Mouse (Mus musculus) megakaryocyte, embryonic 14.5 days (primary cell): ENCODE results near the gene Esyt1. TPM values are rescaled to one million over a fixed set of nuclear protein-coding genes. Genes with fewer than 3 reads are reported as not detected.
"Not testable (repeated sequence)": the region's sequence is repeated elsewhere in the genome, so short reads cannot be mapped to it uniquely, and the experiment has no call there.

ENCODE experiments used
- H3K27me3 ChIP-seq: replicated peaks from 2 replicates; pipeline ENCODE3; 2012; ENCODE audit warnings: inconsistent platforms
- H3K36me3 ChIP-seq: replicated peaks from 2 replicates; pipeline ENCODE3; 2012; ENCODE audit warnings: low read length, inconsistent platforms, mixed read lengths
- H3K4me1 ChIP-seq: 2 replicates; pipeline ENCODE4 v1.6.1; 2012; ENCODE audit warnings: inconsistent platforms
- H3K4me3 ChIP-seq: replicated peaks from 2 replicates; pipeline ENCODE3; 2012; ENCODE audit warnings: moderate library complexity, mild to moderate bottlenecking, inconsistent platforms
- H3K9me3 ChIP-seq: 2 replicates; pipeline ENCODE4 v1.6.1; 2012; ENCODE audit warnings: inconsistent platforms
- FLI1 ChIP-seq: IDR thresholded peaks from 2 replicates; pipeline ENCODE4 v1.6.1; 2012; ENCODE audit warnings: low read length, inconsistent platforms, mixed read lengths
- GATA1 ChIP-seq: IDR thresholded peaks from 3 replicates; pipeline ENCODE4 v1.6.1; 2012; ENCODE audit warnings: mixed read lengths, low read length, inconsistent platforms, borderline replicate concordance
- polyA plus RNA-seq: library from polyadenylated mRNA; stranded (reverse); fragments of >175 nt; gene quantifications from 2 replicates; pipeline ENCODE4 v1.2.3, GENCODE M21; 2012; ENCODE audit warnings: low replicate concordance; ENCODE audit not compliant: insufficient read depth

Esyt1 gene
- polyA plus RNA-seq, 1 experiment = 62.5 TPM

GRCm38 (mm10) chr10:128548947-128549681 is 23.4 kb upstream of the Esyt1 start, which contains the start of gene Rpl41:
Gene Rpl41, minus strand, starts transcription at chr10:128549305.
- Histone ChIP-seq H3K9me3 (no peaks in the 10 kb centered on the region), H3K4me3 (peak within 1 kb of the TSS; percentile 95), H3K36me3 (peaks cover 20% of the 10 kb centered on the region), H3K27me3 (no peaks in the 10 kb centered on the region), H3K4me1 (peaks cover 39% of the 10 kb centered on the region)
- TF ChIP-seq GATA1 (peak; percentile 66; the same call in 1 of the 3 replicates), FLI1 (0 out of 2 replicates have a peak, but pooled peaks have one; percentile 50)

GRCm38 (mm10) chr10:128548051-128548791 is 22.6 kb upstream of the Esyt1 start:
- Histone ChIP-seq H3K36me3 (peaks cover 29% of the 10 kb centered on the region), H3K4me3 (peak overlapping the region; percentile 97), H3K4me1 (peaks cover 46% of the 10 kb centered on the region)
- not testable (repeated sequence) for H3K27me3 ChIP-seq, H3K9me3 ChIP-seq

- H3K27me3 ChIP-seq = no peaks in the 10 kb centered on the region
- H3K9me3 ChIP-seq = no peaks in the 10 kb centered on the region
- H3K4me1 ChIP-seq = peaks cover 50% of the 10 kb centered on the region
- peaks cover 36% of the 10 kb centered on the region for H3K36me3 ChIP-seq
- peak within 1 kb of the TSS; percentile 97 for H3K4me3 ChIP-seq
- TF ChIP-seq GATA1 (no peak), FLI1 (peak; percentile 90)
Observed at GRCm38 (mm10) chr10:128547361-128548032, 21.8 kb upstream of the Esyt1 start, which contains the start of gene Zc3h10. Gene Zc3h10, minus strand, starts transcription at chr10:128547774.

GRCm38 (mm10) chr10:128546787-128547186 is 21.1 kb upstream of the Esyt1 start:
- Histone ChIP-seq H3K9me3 (no peaks in the 10 kb centered on the region), H3K27me3 (no peaks in the 10 kb centered on the region), H3K4me1 (peaks cover 50% of the 10 kb centered on the region), H3K36me3 (peaks cover 43% of the 10 kb centered on the region), H3K4me3 (peak overlapping the region; percentile 97)
- TF ChIP-seq FLI1 = no peak
- no peak for TF ChIP-seq GATA1

GRCm38 (mm10) chr10:128546361-128546760 is 20.7 kb upstream of the Esyt1 start:
- Histone ChIP-seq H3K4me3 (peak overlapping the region; percentile 97), H3K9me3 (no peaks in the 10 kb centered on the region), H3K27me3 (no peaks in the 10 kb centered on the region), H3K36me3 (peaks cover 46% of the 10 kb centered on the region), H3K4me1 (peaks cover 50% of the 10 kb centered on the region)
- no peak for TF ChIP-seq GATA1
- no peak for TF ChIP-seq FLI1

- Histone ChIP-seq H3K4me3 (no peak overlapping the region), H3K36me3 (peaks cover 52% of the 10 kb centered on the region), H3K27me3 (no peaks in the 10 kb centered on the region), H3K9me3 (no peaks in the 10 kb centered on the region), H3K4me1 (peaks cover 49% of the 10 kb centered on the region)
- TF ChIP-seq GATA1 (no peak), FLI1 (no peak)
Observed at GRCm38 (mm10) chr10:128545570-128545898, 19.9 kb upstream of the Esyt1 start.

- Histone ChIP-seq H3K9me3 (no peaks in the 10 kb centered on the region), H3K4me1 (peaks cover 43% of the 10 kb centered on the region), H3K4me3 (peak overlapping the region; percentile 23), H3K36me3 (peaks cover 52% of the 10 kb centered on the region), H3K27me3 (no peaks in the 10 kb centered on the region)
- no peak for TF ChIP-seq FLI1
- no peak for TF ChIP-seq GATA1
Observed at GRCm38 (mm10) chr10:128544674-128545569, 19.3 kb upstream of the Esyt1 start.

GRCm38 (mm10) chr10:128544151-128544657 is 18.5 kb upstream of the Esyt1 start:
- TF ChIP-seq FLI1 = no peak
- peaks cover 38% of the 10 kb centered on the region for H3K4me1 ChIP-seq
- no peaks in the 10 kb centered on the region for H3K27me3 ChIP-seq
- H3K36me3 ChIP-seq = peaks cover 52% of the 10 kb centered on the region
- no peak overlapping the region for H3K4me3 ChIP-seq
- no peaks in the 10 kb centered on the region for H3K9me3 ChIP-seq

- Histone ChIP-seq H3K27me3 (no peaks in the 10 kb centered on the region), H3K4me1 (peaks cover 41% of the 10 kb centered on the region), H3K4me3 (no peak overlapping the region), H3K9me3 (no peaks in the 10 kb centered on the region), H3K36me3 (peaks cover 52% of the 10 kb centered on the region)
- TF ChIP-seq GATA1 = no peak
- TF ChIP-seq FLI1 = no peak
Observed at GRCm38 (mm10) chr10:128543100-128543499, 17.4 kb upstream of the Esyt1 start.
